Mouse (Mus musculus) small intestine, adult 2 months (tissue): ENCODE measurements around the gene Zfp335. TPM values are rescaled to one million over a fixed set of nuclear protein-coding genes. Genes with fewer than 3 reads are reported as not detected.
A peak's percentile ranks its signal among the peaks of the same experiment; 100 is the strongest.

ENCODE experiments used
- H3K27ac ChIP-seq: fragments of 200-500 bp; 2 replicates; pipeline ENCODE4 v1.5.1; 2012; ENCODE audit warnings: low read depth, low read length, control low read depth, inconsistent platforms; ENCODE audit not compliant: insufficient read depth
- H3K27me3 ChIP-seq: fragments of 200-500 bp; 2 replicates; pipeline ENCODE4 v1.6.1; 2012; ENCODE audit warnings: mild to moderate bottlenecking, moderate library complexity, low read length, inconsistent platforms; ENCODE audit not compliant: control insufficient read depth, insufficient read depth
- H3K36me3 ChIP-seq: fragments of 200-500 bp; 2 replicates; pipeline ENCODE4 v1.6.1; 2012; ENCODE audit warnings: mild to moderate bottlenecking, low read length, control low read depth, inconsistent platforms; ENCODE audit not compliant: control insufficient read depth, insufficient read depth
- H3K4me1 ChIP-seq: fragments of 200-500 bp; 2 replicates; pipeline ENCODE4 v1.6.1; 2012; ENCODE audit warnings: low read length, inconsistent platforms, mixed read lengths; ENCODE audit not compliant: control insufficient read depth, insufficient read depth, insufficient read length
- H3K4me3 ChIP-seq: fragments of 200-500 bp; 2 replicates; pipeline ENCODE4 v1.5.1; 2012; ENCODE audit warnings: low read depth, mild to moderate bottlenecking, control low read depth, inconsistent platforms, low read length, moderate library complexity
- CTCF ChIP-seq: fragments of 200-500 bp; IDR thresholded peaks from 2 replicates; pipeline ENCODE4 v1.5.1; 2012; ENCODE audit warnings: low read depth, mild to moderate bottlenecking, control low read depth, inconsistent platforms, low read length, moderate library complexity, mixed read lengths; ENCODE audit not compliant: insufficient replicate concordance, insufficient read length; ENCODE audit errors: extremely low read depth
- POLR2A ChIP-seq: fragments of 200-500 bp; IDR thresholded peaks from 2 replicates; pipeline ENCODE4 v1.6.1; 2012; ENCODE audit warnings: low read depth, mild to moderate bottlenecking, control low read depth, inconsistent platforms, low read length, moderate library complexity
- WGBS: fragments of 180-500 bp; shearing (Covaris S2); methylation state at CpG from one replicate; pipeline ENCODE4 v1.1.7; 2018; 5-methylcytosine and 5-hydroxymethylcytosine counted together
- polyA plus RNA-seq: library from polyadenylated mRNA; depleted of rRNA; stranded (reverse); fragments of >200 nt; gene quantifications from 2 replicates; pipeline ENCODE4 v1.2.3, GENCODE M21; 2012

The Zfp335 gene
- polyA plus RNA-seq, 1 experiment: 34.1 TPM

- no peaks in the 10 kb centered on the region; the same call in 1 of the 2 replicates for H3K4me1 ChIP-seq
- TF ChIP-seq POLR2A (no peak), CTCF (no peak)
- no peaks in the 10 kb centered on the region for H3K36me3 ChIP-seq
- H3K27me3 ChIP-seq: peaks cover 37% of the 10 kb centered on the region
- no peak overlapping the region for H3K4me3 ChIP-seq
- 38% methylated on average over 13 of the region's 13 CpGs for WGBS
- H3K27ac ChIP-seq: no peak overlapping the region
Observed at GRCm38 (mm10) chr2:164952448-164952847, 40.9 kb upstream of the Zfp335 start.

GRCm38 (mm10) chr2:164951745-164952144 is 40.2 kb upstream of the Zfp335 start:
- no peaks in the 10 kb centered on the region for H3K36me3 ChIP-seq
- peaks cover 37% of the 10 kb centered on the region for H3K27me3 ChIP-seq
- H3K4me1 ChIP-seq: no peaks in the 10 kb centered on the region; the same call in 1 of the 2 replicates
- 81% methylated on average over 4 of the region's 4 CpGs for WGBS
- H3K27ac ChIP-seq: no peak overlapping the region
- no peak for TF ChIP-seq POLR2A
- no peak for TF ChIP-seq CTCF
- H3K4me3 ChIP-seq: no peak overlapping the region

- peaks cover 37% of the 10 kb centered on the region for H3K27me3 ChIP-seq
- 24% methylated on average over 13 of the region's 13 CpGs for WGBS
Observed at GRCm38 (mm10) chr2:164950501-164950900, 38.9 kb upstream of the Zfp335 start.

DNA sequence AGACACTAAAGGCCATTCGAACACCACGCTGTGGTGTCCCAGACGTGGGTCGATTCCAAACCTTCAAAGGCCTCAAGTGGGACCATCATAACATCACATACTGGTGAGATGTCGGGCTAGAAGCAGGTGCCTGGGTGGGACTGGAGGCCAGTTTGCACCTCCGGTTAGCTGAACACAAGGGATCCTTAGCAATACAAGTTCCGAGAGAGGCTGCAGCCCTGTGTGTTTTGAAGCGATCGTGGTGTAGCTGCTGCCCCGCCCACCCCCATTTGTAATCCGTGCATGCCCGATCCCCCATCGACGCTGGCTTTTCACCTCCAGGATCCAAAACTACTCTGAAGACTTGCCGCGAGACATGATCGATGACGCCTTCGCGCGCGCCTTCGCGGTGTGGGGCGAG is 37.4 kb upstream of the Zfp335 start:
- H3K4me3 ChIP-seq: peak overlapping the region; percentile 43
- no peaks in the 10 kb centered on the region; the same call in 1 of the 2 replicates for H3K4me1 ChIP-seq
- TF ChIP-seq CTCF (no peak), POLR2A (no peak)
- 13% methylated on average over 25 of the region's 25 CpGs for WGBS
- no peak overlapping the region for H3K27ac ChIP-seq
- H3K27me3 ChIP-seq: peaks cover 34% of the 10 kb centered on the region
- no peaks in the 10 kb centered on the region for H3K36me3 ChIP-seq

More at GRCm38 (mm10) chr2:164950501-164950900, 38.9 kb upstream of the Zfp335 start:
- TF ChIP-seq POLR2A (no peak), CTCF (peak; percentile 62; the same call in 1 of the 2 replicates)
- Histone ChIP-seq H3K36me3 (no peaks in the 10 kb centered on the region), H3K4me1 (no peaks in the 10 kb centered on the region; the same call in 1 of the 2 replicates), H3K27ac (no peak overlapping the region), H3K4me3 (peak overlapping the region; percentile 43)

DNA sequence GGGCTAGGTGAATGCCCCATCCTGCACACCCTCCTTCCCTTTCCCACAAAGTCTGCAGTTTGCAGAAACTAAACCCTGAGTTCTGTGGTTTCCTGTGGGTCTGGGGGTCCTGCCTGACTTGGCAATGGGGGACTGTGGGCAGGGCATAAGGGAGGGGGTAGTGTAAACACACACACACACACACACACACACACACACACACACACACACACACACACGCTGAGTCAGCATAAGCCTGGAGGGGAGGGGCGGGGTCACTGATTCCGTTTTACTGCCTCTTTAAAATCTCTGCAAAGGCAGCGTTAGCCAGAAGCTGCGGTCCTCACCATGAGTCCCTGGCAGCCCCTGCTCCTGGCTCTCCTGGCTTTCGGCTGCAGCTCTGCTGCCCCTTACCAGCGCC is 36.4 kb upstream of the Zfp335 start:
- H3K27ac ChIP-seq: no peak overlapping the region
- peak overlapping the region; percentile 43 for H3K4me3 ChIP-seq
- peaks cover 31% of the 10 kb centered on the region for H3K27me3 ChIP-seq
- no peaks in the 10 kb centered on the region for H3K36me3 ChIP-seq
- TF ChIP-seq CTCF (no peak), POLR2A (no peak)
- H3K4me1 ChIP-seq: no peaks in the 10 kb centered on the region; the same call in 1 of the 2 replicates
- 6% methylated on average over 7 of the region's 7 CpGs for WGBS

GRCm38 (mm10) chr2:164947506-164947905 is 35.9 kb upstream of the Zfp335 start:
- no peaks in the 10 kb centered on the region; the same call in 1 of the 2 replicates for H3K4me1 ChIP-seq
- H3K27ac ChIP-seq: no peak overlapping the region
- TF ChIP-seq CTCF: no peak
- no peak for TF ChIP-seq POLR2A
- H3K4me3 ChIP-seq: no peak overlapping the region
- H3K27me3 ChIP-seq: peaks cover 29% of the 10 kb centered on the region
- WGBS: 31% methylated on average over 4 of the region's 4 CpGs
- no peaks in the 10 kb centered on the region for H3K36me3 ChIP-seq

- WGBS: 17% methylated on average over 5 of the region's 5 CpGs
- no peak overlapping the region for H3K27ac ChIP-seq
- H3K4me3 ChIP-seq: no peak overlapping the region
- TF ChIP-seq CTCF: no peak
- TF ChIP-seq POLR2A: no peak
- H3K4me1 ChIP-seq: peaks cover 3% of the 10 kb centered on the region
- H3K36me3 ChIP-seq: no peaks in the 10 kb centered on the region
- peaks cover 22% of the 10 kb centered on the region for H3K27me3 ChIP-seq
Observed at GRCm38 (mm10) chr2:164942692-164943290, 31.2 kb upstream of the Zfp335 start.
